Mouse (Mus musculus): Measurements from ENCODE around the gene Cyp4a14.
"Not testable (repeated sequence)": the region's sequence is repeated elsewhere in the genome, so short reads cannot be mapped to it uniquely, and the experiment has no call there.

- TF ChIP-seq POLR2A (IDR thresholded peaks at IDR 0.05; ENCODE audit: borderline replicate concordance, low read depth, low read length); CTCF (IDR thresholded peaks at IDR 0.05; ENCODE audit: low read depth, low read length): not testable (repeated sequence)
These were observed 22.1 kb upstream of the Cyp4a14 start, which contains the start of gene Cyp4a10 for GRCm38 (mm10) chr4:115518000-115518399.
